Mouse (Mus musculus): Measurements from ENCODE around the gene Prkg1. TPM values are rescaled to one million over a fixed set of nuclear protein-coding genes. Genes with fewer than 3 reads are reported as not detected.

The Prkg1 gene
- polyA plus RNA-seq, 1 experiment: 5.9 TPM

- Histone ChIP-seq H3K4me1 (ENCODE audit: control insufficient read depth, insufficient read depth, low read length) (no peaks in the 10 kb centered on the region), H3K4me3 (ENCODE audit: insufficient read depth, low read length) (no peak overlapping the region), H3K27ac (ENCODE audit: insufficient read depth, low read length) (no peak overlapping the region)
- no peak for TF ChIP-seq CTCF (IDR thresholded peaks at IDR 0.05; ENCODE audit: extremely low read depth, insufficient read depth, low read length)
- no peak for TF ChIP-seq POLR2A (IDR thresholded peaks at IDR 0.05; ENCODE audit: extremely low read depth, insufficient read depth, low read length)
Measured at GRCm38 (mm10) chr19:31304760-31305159, 460.1 kb downstream of the Prkg1 start.

DNA sequence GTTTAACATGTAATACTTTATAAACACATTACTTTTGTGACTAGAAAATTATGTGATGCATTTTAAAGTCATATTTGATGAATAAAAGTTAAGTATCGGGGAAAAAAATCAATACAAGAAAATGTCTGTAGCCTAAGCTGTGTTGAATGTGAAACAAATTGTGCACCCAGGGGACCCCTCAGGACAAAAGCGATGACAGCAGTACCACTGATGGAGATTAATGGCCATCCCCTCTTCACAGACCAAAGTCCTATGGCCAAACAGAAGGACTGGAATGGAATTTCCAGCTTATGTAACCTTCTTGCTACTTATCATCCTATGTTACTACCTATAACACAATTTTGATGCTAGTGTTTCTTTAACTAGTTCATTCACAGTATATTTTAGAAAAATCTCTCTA is 473.6 kb downstream of the Prkg1 start:
- Histone ChIP-seq H3K27ac (ENCODE audit: insufficient read depth, low read length) (no peak overlapping the region), H3K4me1 (ENCODE audit: control insufficient read depth, insufficient read depth, low read length) (no peaks in the 10 kb centered on the region), H3K4me3 (ENCODE audit: insufficient read depth, low read length) (no peak overlapping the region)
- TF ChIP-seq POLR2A (IDR thresholded peaks at IDR 0.05; ENCODE audit: extremely low read depth, insufficient read depth, low read length): no peak
- TF ChIP-seq CTCF (IDR thresholded peaks at IDR 0.05; ENCODE audit: extremely low read depth, insufficient read depth, low read length): no peak

GRCm38 (mm10) chr19:31284581-31284980 is 480.3 kb downstream of the Prkg1 start:
- Histone ChIP-seq H3K4me1 (ENCODE audit: control insufficient read depth, insufficient read depth, low read length) (no peaks in the 10 kb centered on the region; the same call in 1 of the 2 replicates), H3K27ac (ENCODE audit: insufficient read depth, low read length) (no peak overlapping the region), H3K4me3 (ENCODE audit: insufficient read depth, low read length) (no peak overlapping the region)
- TF ChIP-seq CTCF (IDR thresholded peaks at IDR 0.05; ENCODE audit: extremely low read depth, insufficient read depth, low read length) (no peak), POLR2A (IDR thresholded peaks at IDR 0.05; ENCODE audit: extremely low read depth, insufficient read depth, low read length) (no peak)

DNA sequence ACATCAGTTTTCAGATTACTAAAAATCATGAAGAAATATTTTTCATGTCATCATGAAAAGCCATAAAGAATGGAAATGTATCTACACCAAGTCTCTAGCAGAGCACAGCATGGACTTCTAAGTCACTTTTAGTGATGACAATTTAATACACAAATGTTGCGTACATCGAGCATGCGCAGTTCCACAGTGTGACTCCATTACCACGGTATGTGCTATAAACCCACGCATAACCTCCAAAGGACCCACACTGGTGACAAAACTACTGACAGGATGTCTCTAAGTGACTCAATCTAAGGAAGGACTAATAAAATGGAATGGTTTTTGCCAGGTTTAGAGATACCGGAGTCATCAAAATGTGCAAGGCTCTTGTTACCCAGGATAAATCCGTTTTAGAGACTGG is 480.7 kb downstream of the Prkg1 start:
- H3K4me3 ChIP-seq (ENCODE audit: insufficient read depth, low read length): no peak overlapping the region
- H3K27ac ChIP-seq (ENCODE audit: insufficient read depth, low read length): no peak overlapping the region
- H3K4me1 ChIP-seq (ENCODE audit: control insufficient read depth, insufficient read depth, low read length): no peaks in the 10 kb centered on the region; the same call in 1 of the 2 replicates
- TF ChIP-seq CTCF (IDR thresholded peaks at IDR 0.05; ENCODE audit: extremely low read depth, insufficient read depth, low read length) (no peak), POLR2A (IDR thresholded peaks at IDR 0.05; ENCODE audit: extremely low read depth, insufficient read depth, low read length) (no peak)

DNA sequence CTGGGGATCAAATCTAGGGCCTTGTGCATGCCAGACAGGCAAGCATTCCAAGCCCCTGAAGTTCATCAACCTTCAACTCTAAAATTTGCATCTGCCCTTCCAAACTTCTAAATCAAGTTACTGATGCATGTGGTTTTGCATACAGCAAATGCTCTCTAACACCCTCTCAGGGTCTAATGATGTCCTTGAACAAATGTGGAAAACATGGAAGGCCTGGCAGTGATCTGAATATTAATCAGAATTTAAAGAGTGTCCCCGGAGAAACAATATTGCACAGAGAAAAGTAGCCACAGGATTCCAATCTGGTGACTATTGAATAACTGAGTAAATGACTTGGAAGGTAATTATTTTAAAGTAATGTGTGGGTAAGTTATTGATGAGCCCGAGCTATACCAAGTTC is 481.2 kb downstream of the Prkg1 start:
- TF ChIP-seq POLR2A (IDR thresholded peaks at IDR 0.05; ENCODE audit: extremely low read depth, insufficient read depth, low read length): no peak
- TF ChIP-seq CTCF (IDR thresholded peaks at IDR 0.05; ENCODE audit: extremely low read depth, insufficient read depth, low read length): no peak
- Histone ChIP-seq H3K4me3 (ENCODE audit: insufficient read depth, low read length) (no peak overlapping the region), H3K4me1 (ENCODE audit: control insufficient read depth, insufficient read depth, low read length) (no peaks in the 10 kb centered on the region; the same call in 1 of the 2 replicates), H3K27ac (ENCODE audit: insufficient read depth, low read length) (no peak overlapping the region)

DNA sequence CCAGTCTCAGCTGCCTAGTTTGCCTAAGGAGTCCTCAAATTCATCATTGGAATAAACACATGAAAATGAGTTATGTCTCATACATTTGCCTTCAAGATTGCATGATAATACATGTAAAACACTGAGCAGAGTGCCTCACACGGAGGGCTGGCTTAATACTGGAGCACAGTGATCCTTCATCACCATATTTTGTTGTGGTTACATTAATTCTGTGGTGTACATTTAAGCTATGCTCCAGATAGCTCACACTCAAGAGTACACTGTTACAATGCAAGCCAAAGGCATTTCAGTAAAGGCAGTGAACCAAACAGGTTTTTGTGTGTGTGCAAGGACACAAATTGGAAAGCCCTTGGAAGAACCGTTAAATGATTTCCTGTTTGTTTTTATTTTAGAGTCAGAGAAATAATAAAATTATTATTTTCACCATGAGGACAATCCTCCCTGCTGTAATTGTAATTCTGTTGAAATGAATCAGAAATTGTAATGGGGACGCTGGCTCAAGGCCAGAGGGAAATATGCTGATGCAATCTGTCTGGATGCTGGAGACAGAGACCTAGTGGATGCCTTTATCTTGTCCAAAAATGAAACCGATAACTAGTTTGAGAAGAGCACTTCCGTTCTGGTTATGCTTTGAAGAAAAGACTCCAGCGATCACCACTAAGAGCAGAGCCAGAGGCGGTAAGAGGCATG is 484.9 kb downstream of the Prkg1 start:
- Histone ChIP-seq H3K4me3 (ENCODE audit: insufficient read depth, low read length) (no peak overlapping the region), H3K4me1 (ENCODE audit: control insufficient read depth, insufficient read depth, low read length) (no peaks in the 10 kb centered on the region; the same call in 1 of the 2 replicates), H3K27ac (ENCODE audit: insufficient read depth, low read length) (no peak overlapping the region)
- no peak for TF ChIP-seq POLR2A (IDR thresholded peaks at IDR 0.05; ENCODE audit: extremely low read depth, insufficient read depth, low read length)

GRCm38 (mm10) chr19:31262438-31262837 is 502.4 kb downstream of the Prkg1 start:
- Histone ChIP-seq H3K4me3 (ENCODE audit: insufficient read depth, low read length) (no peak overlapping the region), H3K4me1 (ENCODE audit: control insufficient read depth, insufficient read depth, low read length) (no peaks in the 10 kb centered on the region), H3K27ac (ENCODE audit: insufficient read depth, low read length) (no peak overlapping the region)
- TF ChIP-seq CTCF (IDR thresholded peaks at IDR 0.05; ENCODE audit: extremely low read depth, insufficient read depth, low read length): no peak
- TF ChIP-seq POLR2A (IDR thresholded peaks at IDR 0.05; ENCODE audit: extremely low read depth, insufficient read depth, low read length): no peak

DNA sequence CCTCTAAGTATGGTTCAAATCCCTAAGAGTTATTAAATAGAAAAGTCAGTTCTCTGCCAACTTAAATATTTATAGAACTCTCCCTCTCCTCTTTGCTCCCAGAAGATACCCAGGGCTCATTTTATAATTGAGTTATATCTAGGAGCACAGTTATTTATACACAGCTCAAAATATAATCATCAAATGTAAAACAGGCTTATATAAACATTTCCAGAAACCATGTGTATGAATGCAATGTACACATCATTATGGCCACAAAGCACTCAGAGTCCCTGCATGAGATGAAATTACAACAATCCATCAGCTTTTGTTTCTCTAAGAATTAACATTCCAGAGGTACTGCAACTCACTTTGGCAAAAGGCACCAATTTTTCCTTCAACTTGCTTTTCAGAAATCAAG is 504.3 kb downstream of the Prkg1 start:
- no peak for TF ChIP-seq POLR2A (IDR thresholded peaks at IDR 0.05; ENCODE audit: extremely low read depth, insufficient read depth, low read length)
- no peak for TF ChIP-seq CTCF (IDR thresholded peaks at IDR 0.05; ENCODE audit: extremely low read depth, insufficient read depth, low read length)
- no peaks in the 10 kb centered on the region for H3K4me1 ChIP-seq (ENCODE audit: control insufficient read depth, insufficient read depth, low read length)
- no peak overlapping the region for H3K4me3 ChIP-seq (ENCODE audit: insufficient read depth, low read length)
- no peak overlapping the region for H3K27ac ChIP-seq (ENCODE audit: insufficient read depth, low read length)

- Histone ChIP-seq H3K4me3 (ENCODE audit: insufficient read depth, low read length) (no peak overlapping the region), H3K27ac (ENCODE audit: insufficient read depth, low read length) (no peak overlapping the region), H3K4me1 (ENCODE audit: control insufficient read depth, insufficient read depth, low read length) (no peaks in the 10 kb centered on the region)
- TF ChIP-seq POLR2A (IDR thresholded peaks at IDR 0.05; ENCODE audit: extremely low read depth, insufficient read depth, low read length) (no peak), CTCF (IDR thresholded peaks at IDR 0.05; ENCODE audit: extremely low read depth, insufficient read depth, low read length) (no peak)
Measured at GRCm38 (mm10) chr19:31255780-31256179, 509.1 kb downstream of the Prkg1 start.

DNA sequence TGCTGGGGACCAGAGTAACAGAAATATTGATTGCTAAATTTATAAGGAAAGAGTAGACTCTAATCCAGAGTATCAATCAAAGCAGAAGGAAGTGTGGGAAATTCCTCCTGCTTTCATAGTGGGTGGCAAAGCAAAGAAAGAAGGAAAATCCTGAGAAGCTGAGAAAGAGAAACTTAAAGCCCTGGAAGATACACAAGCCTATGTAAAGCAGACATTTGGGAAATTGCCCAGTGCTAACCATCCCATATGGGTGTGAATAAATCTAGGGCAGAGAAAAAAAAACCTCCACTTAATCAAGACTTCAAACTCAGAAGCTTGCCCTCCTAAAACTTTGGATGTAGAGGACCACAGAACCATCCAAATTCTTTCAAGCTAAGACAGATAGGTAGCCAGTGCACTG is 532.4 kb downstream of the Prkg1 start:
- Histone ChIP-seq H3K4me3 (ENCODE audit: insufficient read depth, low read length) (no peak overlapping the region), H3K4me1 (ENCODE audit: control insufficient read depth, insufficient read depth, low read length) (no peaks in the 10 kb centered on the region), H3K27ac (ENCODE audit: insufficient read depth, low read length) (no peak overlapping the region)
- TF ChIP-seq CTCF (IDR thresholded peaks at IDR 0.05; ENCODE audit: extremely low read depth, insufficient read depth, low read length): no peak
- no peak for TF ChIP-seq POLR2A (IDR thresholded peaks at IDR 0.05; ENCODE audit: extremely low read depth, insufficient read depth, low read length)
